Mouse (Mus musculus) CH12.LX (cell line): ENCODE results near the gene Ddx55. TPM values are rescaled to one million over a fixed set of nuclear protein-coding genes. Genes with fewer than 3 reads are reported as not detected.

Experiments
- DNase-seq: peaks from one replicate; pipeline ENCODE4 v3.0.0-alpha.2; 2013; ENCODE audit errors: extremely low read depth
- H3K27ac ChIP-seq: 2 replicates; pipeline ENCODE4 v1.5.1; 2012; ENCODE audit warnings: low read depth, mild to moderate bottlenecking, control low read depth, moderate library complexity; ENCODE audit not compliant: insufficient read depth
- H3K27me3 ChIP-seq: replicated peaks from 2 replicates; pipeline ENCODE3; 2012; ENCODE audit warnings: inconsistent platforms
- H3K36me3 ChIP-seq, 2 experiments: replicated peaks in 1 of 2; 2 replicates each; pipeline versions ENCODE3 to v1.6.1; 2012; ENCODE audit warnings: inconsistent platforms in 1 of 2, low read length in 1 of 2, mild to moderate bottlenecking in 1 of 2, mixed read lengths in 1 of 2, moderate library complexity in 1 of 2; ENCODE audit not compliant: control insufficient read depth in 1 of 2, insufficient read depth in 1 of 2
- H3K4me1 ChIP-seq, 2 experiments: 2 replicates each; pipeline ENCODE4 v1.6.1; 2012; ENCODE audit warnings: inconsistent platforms in 1 of 2, moderate library complexity in 1 of 2; ENCODE audit not compliant: insufficient read depth in 2 of 2, control insufficient read depth in 1 of 2
- H3K4me2 ChIP-seq: 2 replicates; pipeline ENCODE4 v1.6.1; 2012; ENCODE audit warnings: low read depth, mild to moderate bottlenecking, control low read depth; ENCODE audit not compliant: poor library complexity, insufficient read depth, severe bottlenecking
- H3K4me3 ChIP-seq, 3 experiments: fragments of 150-350 bp in 1 of 3; sonication (generic) in 1 of 3; replicated peaks in 1 of 3; 2 replicates each; pipeline versions ENCODE3 to v1.5.1; 2011 to 2012; ENCODE audit warnings: low read depth in 2 of 3, low read length in 2 of 3, mild to moderate bottlenecking in 2 of 3, moderate library complexity in 2 of 3, control low read depth in 1 of 3, improper control_type of control experiment in 1 of 3, inconsistent platforms in 1 of 3, mixed read lengths in 1 of 3; ENCODE audit not compliant: poor library complexity in 1 of 3
- H3K79me2 ChIP-seq: replicated peaks from 2 replicates; pipeline ENCODE4 v1.6.1; 2012; ENCODE audit warnings: mild to moderate bottlenecking, moderate library complexity; ENCODE audit not compliant: control insufficient read depth, poor library complexity, insufficient read depth, severe bottlenecking; ENCODE audit errors: extremely low read depth
- H3K9ac ChIP-seq: 2 replicates; pipeline ENCODE4 v1.6.1; 2012; ENCODE audit warnings: low read depth, mild to moderate bottlenecking, control low read depth, moderate library complexity; ENCODE audit not compliant: insufficient read depth
- H3K9me3 ChIP-seq: replicated peaks from 2 replicates; pipeline ENCODE3; 2012; ENCODE audit warnings: low read length, inconsistent platforms, mixed read lengths
- CHD1 ChIP-seq: IDR thresholded peaks from 2 replicates; pipeline ENCODE4 v1.6.1; 2012; ENCODE audit warnings: low read depth, low read length, improper control_type of control experiment, inconsistent platforms
- CHD2 ChIP-seq: IDR thresholded peaks from 2 replicates; pipeline ENCODE4 v1.6.1; 2011; ENCODE audit warnings: low read length, improper control_type of control experiment
- E2F4 ChIP-seq: IDR thresholded peaks from 2 replicates; pipeline ENCODE4 v1.6.1; 2011; ENCODE audit warnings: low read depth, low read length, improper control_type of control experiment; ENCODE audit not compliant: insufficient replicate concordance
- ELF1 ChIP-seq: IDR thresholded peaks from 2 replicates; pipeline ENCODE4 v1.6.1; 2014; ENCODE audit warnings: low read depth, mild to moderate bottlenecking, inconsistent platforms, low read length, improper control_type of control experiment
- ETS1 ChIP-seq: conservative IDR thresholded peaks from 2 replicates; pipeline ENCODE4 v1.6.1; 2012; ENCODE audit warnings: low read depth, mild to moderate bottlenecking, inconsistent platforms, low read length, improper control_type of control experiment, moderate library complexity
- GABPA ChIP-seq: IDR thresholded peaks from 2 replicates; pipeline ENCODE4 v1.6.1; 2012; ENCODE audit warnings: low read depth, low read length, improper control_type of control experiment, inconsistent platforms; ENCODE audit not compliant: insufficient replicate concordance
- IRF4 ChIP-seq: IDR thresholded peaks from 2 replicates; pipeline ENCODE4 v1.6.1; 2014; ENCODE audit warnings: low read depth, mild to moderate bottlenecking, inconsistent platforms, low read length, improper control_type of control experiment
- JUND ChIP-seq: conservative IDR thresholded peaks from 2 replicates; pipeline ENCODE4 v1.6.1; 2011; ENCODE audit warnings: low read depth, low read length, improper control_type of control experiment
- KAT2A ChIP-seq: IDR thresholded peaks from 2 replicates; pipeline ENCODE4 v1.6.1; 2012; ENCODE audit warnings: low read length, improper control_type of control experiment, inconsistent platforms; ENCODE audit not compliant: insufficient replicate concordance
- MAFK ChIP-seq: IDR thresholded peaks from 2 replicates; pipeline ENCODE4 v1.6.1; 2011; ENCODE audit warnings: low read length, improper control_type of control experiment; ENCODE audit not compliant: insufficient replicate concordance
- MAZ ChIP-seq: IDR thresholded peaks from 2 replicates; pipeline ENCODE4 v1.6.1; 2012; ENCODE audit warnings: low read depth, mild to moderate bottlenecking, inconsistent platforms, low read length, improper control_type of control experiment, moderate library complexity
- MEF2A ChIP-seq: IDR thresholded peaks from 2 replicates; pipeline ENCODE4 v1.6.1; 2014; ENCODE audit warnings: low read depth, mild to moderate bottlenecking, inconsistent platforms, low read length, improper control_type of control experiment, borderline replicate concordance
- MXI1 ChIP-seq: IDR thresholded peaks from 2 replicates; pipeline ENCODE4 v1.6.1; 2011; ENCODE audit warnings: mild to moderate bottlenecking, low read depth, low read length, improper control_type of control experiment
- MYC ChIP-seq: IDR thresholded peaks from 2 replicates; pipeline ENCODE4 v1.6.1; 2011; ENCODE audit warnings: low read depth, mild to moderate bottlenecking, improper control_type of control experiment, low read length
- NELFE ChIP-seq: IDR thresholded peaks from 2 replicates; pipeline ENCODE4 v1.6.1; 2011; ENCODE audit warnings: low read depth, low read length, improper control_type of control experiment
- PAX5 ChIP-seq: IDR thresholded peaks from 2 replicates; pipeline ENCODE4 v1.6.1; 2012; ENCODE audit warnings: low read length, inconsistent platforms, mixed read lengths
- POLR2AphosphoS2 ChIP-seq: IDR thresholded peaks from 2 replicates; pipeline ENCODE4 v1.6.1; 2011; ENCODE audit warnings: low read depth, low read length, improper control_type of control experiment
- RAD21 ChIP-seq: IDR thresholded peaks from 2 replicates; pipeline ENCODE4 v1.6.1; 2011; ENCODE audit warnings: low read depth, mild to moderate bottlenecking, low read length, improper control_type of control experiment, moderate library complexity
- RCOR1 ChIP-seq: conservative IDR thresholded peaks from 2 replicates; pipeline ENCODE4 v1.6.1; 2012; ENCODE audit warnings: low read depth, mild to moderate bottlenecking, inconsistent platforms, low read length, improper control_type of control experiment
- SIN3A ChIP-seq: IDR thresholded peaks from 2 replicates; pipeline ENCODE4 v1.6.1; 2012; ENCODE audit warnings: low read length, improper control_type of control experiment, inconsistent platforms
- SMC3 ChIP-seq: IDR thresholded peaks from 2 replicates; pipeline ENCODE4 v1.6.1; 2011; ENCODE audit warnings: low read depth, low read length, improper control_type of control experiment
- TCF12 ChIP-seq: IDR thresholded peaks from 2 replicates; pipeline ENCODE4 v1.6.1; 2014; ENCODE audit warnings: low read depth, mild to moderate bottlenecking, inconsistent platforms, low read length, improper control_type of control experiment
- UBTF ChIP-seq: IDR thresholded peaks from 2 replicates; pipeline ENCODE4 v1.6.1; 2012; ENCODE audit warnings: low read depth, mild to moderate bottlenecking, inconsistent platforms, low read length, improper control_type of control experiment, moderate library complexity
- ZKSCAN1 ChIP-seq: IDR thresholded peaks from 2 replicates; pipeline ENCODE4 v1.6.1; 2012; ENCODE audit warnings: low read depth, inconsistent platforms, low read length, improper control_type of control experiment, borderline replicate concordance
- ZMIZ1 ChIP-seq: IDR thresholded peaks from 2 replicates; pipeline ENCODE4 v1.6.1; 2012; ENCODE audit warnings: low read depth, mild to moderate bottlenecking, inconsistent platforms, low read length, improper control_type of control experiment
- dilution Hi-C: fragments of 300-500 bp; cut with MboI; formaldehyde crosslinking; loops from 2 replicates; pipeline ENCODE4 v1.14.3; 2020; ENCODE audit warnings: low sequenced_read_pairs; ENCODE audit not compliant: extremely low pct_unique_long_range_greater_than_20kb, extremely low pct_ligation_motif_present
- in situ Hi-C: fragments of 300-500 bp; cut with MboI; formaldehyde crosslinking; loops from 3 replicates; pipeline ENCODE4 v1.14.3; 2019; ENCODE audit warnings: low sequenced_read_pairs, low pct_ligation_motif_present, low pct_unique_long_range_greater_than_20kb, mixed read lengths
- polyA plus RNA-seq: library from polyadenylated mRNA; unstranded; fragments of >175 nt; gene quantifications from 2 replicates; pipeline ENCODE4 v1.2.1, GENCODE M21; 2012; ENCODE audit warnings: low read depth; ENCODE audit not compliant: insufficient read length
- total RNA-seq, 2 experiments: library from RNA; depleted of rRNA; stranded (reverse); fragments of 300-350 nt in 1 of 2; fragments of >200 nt in 1 of 2; gene quantifications; 2 replicates each; pipeline ENCODE4 v1.2.3; 2012 to 2014

The Ddx55 gene
- total and polyA plus RNA-seq, 3 experiments = 15.1 to 25.9 (median 18.2) TPM

DNA sequence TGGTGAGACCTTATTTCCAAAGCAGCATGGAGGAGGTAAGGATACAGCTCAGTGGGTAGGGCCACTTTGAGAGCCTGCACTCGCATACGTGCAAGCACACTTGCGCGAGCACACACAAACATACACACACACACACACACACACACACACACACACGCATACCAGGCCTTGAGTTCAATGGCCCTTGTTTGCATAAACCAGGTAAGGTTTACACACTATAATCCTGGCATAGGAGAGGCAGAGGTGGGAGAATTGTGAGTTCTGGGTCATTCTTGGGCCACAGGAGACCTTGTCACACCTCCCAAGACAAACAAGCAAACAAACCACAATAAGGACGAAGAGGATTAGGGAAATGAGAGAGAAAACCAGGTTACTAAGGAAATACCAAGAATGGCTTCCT is 43.5 kb upstream of the Ddx55 start:
- Histone ChIP-seq H3K27me3 (no peaks in the 10 kb centered on the region), H3K4me2 (no peak overlapping the region), H3K4me3 (no peak overlapping the region)

DNA sequence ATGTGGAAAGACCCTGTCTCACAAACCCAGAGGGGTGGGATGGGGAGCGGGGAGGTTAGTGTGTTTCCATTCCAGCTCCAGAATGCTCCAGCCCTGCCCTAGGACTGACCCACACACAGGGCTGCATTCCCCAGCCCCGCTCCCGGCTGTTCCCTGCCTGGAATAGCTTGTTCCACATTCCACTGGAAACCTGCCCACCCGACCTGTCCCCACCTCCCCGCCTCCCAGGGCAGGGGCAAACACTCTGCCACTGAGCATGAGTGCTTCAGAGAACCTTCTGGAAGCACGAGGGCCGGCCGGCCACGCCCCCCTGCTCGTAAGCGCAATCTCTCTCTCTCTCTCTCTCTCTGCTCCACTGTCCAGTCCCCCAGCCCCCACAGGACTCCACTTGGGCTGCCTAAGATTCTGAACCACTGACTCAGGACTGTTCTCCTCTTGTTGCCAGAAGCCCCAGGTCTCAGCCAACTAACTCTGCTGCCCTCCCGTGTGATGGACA is 42.9 kb upstream of the Ddx55 start:
- H3K4me3 ChIP-seq = no peak overlapping the region
- H3K27me3 ChIP-seq = no peaks in the 10 kb centered on the region
- no peak for TF ChIP-seq MEF2A
- no peak for TF ChIP-seq ZMIZ1
- no peak for TF ChIP-seq POLR2AphosphoS2
- no peak for TF ChIP-seq SIN3A
- no peak for TF ChIP-seq UBTF
- TF ChIP-seq GABPA = no peak
- TF ChIP-seq MAZ = no peak
- TF ChIP-seq RAD21 = no peak
- TF ChIP-seq TCF12 = no peak
- no peak for TF ChIP-seq SMC3
- TF ChIP-seq CHD2 = no peak
- no peak for TF ChIP-seq ETS1
- TF ChIP-seq MYC = no peak
- H3K4me1 ChIP-seq = peaks cover 10 to 19% of the 10 kb centered on the region in 2 experiments
- in situ Hi-C loops = no loop called here
- H3K4me2 ChIP-seq = no peak overlapping the region
- no peak overlapping the region for H3K27ac ChIP-seq
- H3K9ac ChIP-seq = no peak overlapping the region
- dilution Hi-C loops = no loop called here
- H3K9me3 ChIP-seq = no peaks in the 10 kb centered on the region
- peaks cover 5 to 21% of the 10 kb centered on the region in 2 experiments for H3K36me3 ChIP-seq
- no peaks in the 10 kb centered on the region for H3K79me2 ChIP-seq
- DNase-seq = no peak

More for the DNA sequence above, 43.5 kb upstream of the Ddx55 start:
- no peak for DNase-seq
- Histone ChIP-seq H3K9me3 (no peaks in the 10 kb centered on the region), H3K36me3 (peaks cover under 1 to 17% of the 10 kb centered on the region in 2 experiments), H3K9ac (no peak overlapping the region), H3K27ac (no peak overlapping the region), H3K4me1 (peaks cover 7 to 15% of the 10 kb centered on the region in 2 experiments; a peak in 3 of 4 replicates), H3K79me2 (no peaks in the 10 kb centered on the region)
- TF ChIP-seq ETS1 (no peak), MXI1 (no peak), ZMIZ1 (no peak), CHD2 (no peak), ELF1 (no peak), KAT2A (no peak), E2F4 (no peak), NELFE (no peak), POLR2AphosphoS2 (no peak), SIN3A (no peak), ZKSCAN1 (no peak), TCF12 (no peak), RCOR1 (no peak), CHD1 (no peak), PAX5 (no peak), RAD21 (no peak), IRF4 (no peak), MAFK (no peak), JUND (no peak)
- in situ Hi-C loops (no loop called here), dilution Hi-C loops (no loop called here)
